Mouse (Mus musculus) spleen, adult 2 months (tissue): ENCODE results near the gene Uchl3. TPM values are rescaled to one million over a fixed set of nuclear protein-coding genes. Genes with fewer than 3 reads are reported as not detected.

Experiments used
- DNase-seq, 2 experiments: peaks; one replicate each; pipeline versions ENCODE4 v3.0.0 to v3.0.0-alpha.2; 2012 to 2021; ENCODE audit warnings: low spot score in 2 of 2, low read depth in 1 of 2
- H3K27ac ChIP-seq: fragments of 200-500 bp; 2 replicates; pipeline ENCODE4 v1.5.1; 2012; ENCODE audit warnings: low read length, inconsistent platforms; ENCODE audit not compliant: insufficient read depth
- H3K27me3 ChIP-seq: fragments of 200-500 bp; 2 replicates; pipeline ENCODE4 v1.6.1; 2012; ENCODE audit warnings: mild to moderate bottlenecking, moderate library complexity, low read length, inconsistent platforms; ENCODE audit not compliant: control insufficient read depth, insufficient read depth
- H3K36me3 ChIP-seq: fragments of 200-500 bp; 2 replicates; pipeline ENCODE4 v1.6.1; 2012; ENCODE audit warnings: mild to moderate bottlenecking, low read length, inconsistent platforms; ENCODE audit not compliant: control insufficient read depth, insufficient read depth
- H3K4me1 ChIP-seq: fragments of 200-500 bp; 2 replicates; pipeline ENCODE4 v1.6.1; 2011; ENCODE audit warnings: inconsistent platforms; ENCODE audit not compliant: control insufficient read depth, insufficient read depth, insufficient read length
- H3K4me3 ChIP-seq: fragments of 200-500 bp; 2 replicates; pipeline ENCODE4 v1.5.1; 2011; ENCODE audit warnings: mild to moderate bottlenecking, inconsistent platforms; ENCODE audit not compliant: insufficient read depth, insufficient read length; ENCODE audit errors: extremely low read depth
- CTCF ChIP-seq: fragments of 200-500 bp; IDR thresholded peaks from 2 replicates; pipeline ENCODE4 v1.5.1; 2011; ENCODE audit warnings: mild to moderate bottlenecking, inconsistent platforms; ENCODE audit not compliant: insufficient read depth, insufficient read length, insufficient replicate concordance; ENCODE audit errors: extremely low read depth
- POLR2A ChIP-seq: fragments of 200-500 bp; IDR thresholded peaks from 2 replicates; pipeline ENCODE4 v1.6.1; 2011; ENCODE audit warnings: low read depth, low read length, inconsistent platforms
- WGBS: fragments of 180-500 bp; shearing (Covaris S2); methylation state at CpG from one replicate; pipeline ENCODE4 v1.1.7; 2018; 5-methylcytosine and 5-hydroxymethylcytosine counted together
- polyA plus RNA-seq: library from polyadenylated mRNA; depleted of rRNA; stranded (reverse); fragments of >200 nt; gene quantifications from 2 replicates; pipeline ENCODE4 v1.2.3, GENCODE M21; 2012

Uchl3 gene
- polyA plus RNA-seq, 1 experiment, result 15.3 TPM

DNA sequence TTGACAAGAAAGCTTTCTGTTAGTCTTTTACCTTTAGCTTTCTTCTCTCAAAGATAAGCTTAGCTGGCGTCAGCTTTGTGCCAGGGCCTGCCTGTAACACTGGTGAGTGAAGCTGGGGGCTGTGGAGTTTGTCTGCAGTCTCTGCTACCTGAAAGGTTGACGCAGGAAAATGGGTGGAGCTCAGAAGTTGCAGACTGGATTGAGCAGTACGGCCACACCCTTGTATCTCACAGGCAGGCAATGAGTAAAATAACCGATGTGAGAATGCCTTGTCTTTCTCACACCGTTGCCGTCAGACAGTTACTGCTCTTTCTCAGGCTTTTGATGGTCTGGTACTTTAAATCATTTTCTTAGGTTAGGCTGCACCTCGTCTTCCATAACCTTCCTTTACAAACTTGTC lies 12.3 kb downstream of the Uchl3 start:
- WGBS, result 92% methylated on average over 7 of the region's 7 CpGs
- no peak overlapping the region for H3K27ac ChIP-seq
- no peak for DNase-seq
- peaks cover 7% of the 10 kb centered on the region for H3K36me3 ChIP-seq
- no peaks in the 10 kb centered on the region for H3K27me3 ChIP-seq
- H3K4me1 ChIP-seq, result peaks cover 5% of the 10 kb centered on the region; the same call in 1 of the 2 replicates
- TF ChIP-seq CTCF (no peak), POLR2A (no peak)
- no peak overlapping the region for H3K4me3 ChIP-seq

DNA sequence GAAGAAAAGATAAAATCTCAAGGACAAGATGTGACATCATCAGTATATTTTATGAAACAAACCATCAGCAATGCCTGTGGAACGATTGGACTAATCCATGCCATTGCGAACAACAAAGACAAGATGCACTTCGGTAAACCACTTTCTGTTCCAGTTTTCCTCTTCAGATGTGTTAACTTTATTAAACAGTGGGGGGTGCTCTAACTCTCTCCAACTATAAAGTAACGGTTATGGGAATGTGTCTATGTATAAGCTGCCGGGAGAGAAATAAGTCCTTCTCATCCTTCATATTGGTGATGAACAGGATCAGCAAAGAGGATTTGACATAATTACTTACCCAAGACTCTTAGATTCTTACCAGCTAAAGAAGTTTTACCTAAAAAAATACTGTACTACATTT lies 12.8 kb downstream of the Uchl3 start:
- no peak for DNase-seq
- no peak for TF ChIP-seq POLR2A
- Histone ChIP-seq H3K36me3 (peaks cover 7% of the 10 kb centered on the region), H3K4me3 (no peak overlapping the region), H3K27me3 (no peaks in the 10 kb centered on the region), H3K27ac (no peak overlapping the region), H3K4me1 (peaks cover 5% of the 10 kb centered on the region; the same call in 1 of the 2 replicates)
- WGBS, result 84% methylated on average over 5 of the region's 5 CpGs

DNA sequence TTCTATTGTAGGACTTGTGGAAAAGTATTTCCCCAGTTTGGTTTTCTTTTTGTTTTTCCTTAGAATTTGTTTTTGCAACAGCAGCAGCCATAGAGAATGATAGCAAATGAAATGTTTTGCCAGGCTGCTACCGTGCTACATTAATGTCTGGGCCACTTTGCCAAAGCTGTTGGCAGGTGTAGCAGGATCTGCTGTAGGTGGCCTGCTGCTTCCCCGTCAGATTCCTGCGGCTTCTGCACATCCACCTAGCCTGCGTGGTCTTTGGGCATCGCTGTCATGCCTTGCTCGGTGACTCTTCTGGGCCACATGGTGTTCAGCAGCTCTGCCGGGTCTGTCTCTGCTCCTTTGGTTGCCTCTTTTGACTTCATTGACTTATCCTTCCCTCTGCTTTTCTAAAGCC lies 14.9 kb downstream of the Uchl3 start:
- WGBS, result 97% methylated on average over 7 of the region's 7 CpGs
- no peak for DNase-seq
- no peak overlapping the region for H3K4me3 ChIP-seq
- peaks cover 7% of the 10 kb centered on the region for H3K36me3 ChIP-seq
- peaks cover 5% of the 10 kb centered on the region; the same call in 1 of the 2 replicates for H3K4me1 ChIP-seq
- TF ChIP-seq CTCF (no peak), POLR2A (no peak)
- H3K27ac ChIP-seq, result no peak overlapping the region
- H3K27me3 ChIP-seq, result no peaks in the 10 kb centered on the region

DNA sequence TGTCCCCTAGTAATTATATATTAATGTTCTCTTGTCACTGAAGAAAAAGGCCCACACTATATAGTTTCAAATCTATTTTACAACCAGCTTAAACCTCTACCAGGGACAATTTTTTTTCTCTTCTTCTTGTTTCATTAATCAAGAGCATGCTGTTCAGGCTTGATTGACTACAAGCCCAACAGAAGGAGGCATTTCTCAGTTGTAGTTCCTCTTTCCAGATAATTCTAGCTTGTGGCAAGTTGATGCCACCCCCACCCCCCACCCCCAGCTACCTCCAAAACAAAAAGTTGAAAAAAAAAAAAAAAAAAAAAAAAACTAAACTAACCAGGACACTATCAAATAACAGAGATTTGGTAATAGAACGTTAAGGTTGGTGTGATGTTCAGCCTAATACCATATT lies 18.5 kb downstream of the Uchl3 start:
- peak in 1 of 2 experiments; percentile 54 for DNase-seq
- Histone ChIP-seq H3K36me3 (peaks cover 6% of the 10 kb centered on the region), H3K27me3 (no peaks in the 10 kb centered on the region), H3K27ac (no peak overlapping the region), H3K4me3 (no peak overlapping the region), H3K4me1 (peaks cover 5% of the 10 kb centered on the region; the same call in 1 of the 2 replicates)
- TF ChIP-seq POLR2A, result no peak
- TF ChIP-seq CTCF, result no peak
- 36% methylated on average over 1 of the region's 1 CpGs for WGBS

DNA sequence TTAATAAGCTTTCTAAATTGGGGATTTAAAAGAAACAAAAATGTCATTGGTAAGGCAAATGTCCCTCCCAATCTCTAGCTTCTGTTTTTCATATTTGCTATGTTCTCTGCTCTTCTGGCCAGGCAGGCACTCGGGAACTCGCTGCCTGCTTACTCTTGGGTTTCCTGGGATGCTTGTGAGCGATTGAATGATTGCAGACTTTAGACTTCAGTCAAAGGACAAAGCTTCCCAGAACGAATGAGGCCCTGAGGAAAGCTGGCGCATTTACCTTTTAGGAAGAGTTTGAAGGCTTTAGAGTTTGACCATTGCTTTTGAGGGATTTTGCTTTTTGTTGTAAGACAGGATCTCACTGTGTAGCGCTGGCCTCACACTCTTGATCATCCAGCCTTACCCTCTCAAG lies 33.9 kb downstream of the Uchl3 start:
- Histone ChIP-seq H3K36me3 (peaks cover 10% of the 10 kb centered on the region; the same call in 1 of the 2 replicates), H3K4me1 (no peaks in the 10 kb centered on the region), H3K4me3 (no peak overlapping the region), H3K27me3 (no peaks in the 10 kb centered on the region), H3K27ac (no peak overlapping the region)
- 97% methylated on average over 6 of the region's 6 CpGs for WGBS
- DNase-seq, result no peak
- TF ChIP-seq CTCF (no peak), POLR2A (no peak)

DNA sequence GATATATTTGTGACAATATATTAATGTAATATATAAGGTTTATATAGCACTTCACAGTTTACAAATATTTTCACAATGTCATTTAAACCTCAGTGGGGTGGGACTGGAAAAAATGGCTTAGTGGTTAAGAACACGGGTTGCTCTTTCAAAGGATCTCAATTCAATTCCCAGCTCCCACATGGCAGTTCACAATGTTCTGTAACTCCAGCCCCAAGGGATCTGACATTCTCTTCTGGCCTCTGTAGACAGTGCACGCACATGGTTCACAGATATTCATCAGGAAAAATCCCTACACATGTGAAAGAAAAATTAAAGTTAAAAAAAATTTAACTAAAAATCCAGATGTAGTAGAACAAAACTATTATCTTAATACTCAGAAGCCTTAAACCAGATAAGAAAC lies 34.6 kb downstream of the Uchl3 start:
- H3K27ac ChIP-seq, result no peak overlapping the region
- H3K4me3 ChIP-seq, result no peak overlapping the region
- H3K36me3 ChIP-seq, result peaks cover 10% of the 10 kb centered on the region; the same call in 1 of the 2 replicates
- 87% methylated on average over 2 of the region's 2 CpGs for WGBS
- TF ChIP-seq CTCF (no peak), POLR2A (no peak)
- no peak for DNase-seq
- H3K4me1 ChIP-seq, result no peaks in the 10 kb centered on the region
- no peaks in the 10 kb centered on the region for H3K27me3 ChIP-seq

DNA sequence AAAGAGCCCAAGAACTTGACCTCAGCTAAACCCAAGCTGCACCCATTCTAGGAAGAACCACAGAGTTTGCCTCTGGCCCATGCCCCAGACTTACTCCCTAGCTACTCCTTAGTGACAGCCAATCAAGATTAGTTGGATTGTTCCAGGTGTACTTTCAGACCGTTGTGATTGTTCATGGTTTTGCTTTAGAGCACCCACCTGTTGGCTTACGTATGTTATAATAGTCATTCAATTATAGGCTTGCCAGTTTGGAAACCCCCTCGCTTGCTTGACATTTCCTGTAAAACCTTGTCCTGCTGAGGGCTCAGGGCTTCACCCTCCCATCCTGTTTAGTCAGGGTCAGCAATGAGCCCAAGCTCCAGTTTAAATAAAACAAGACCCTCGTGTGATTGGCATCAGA lies 50.7 kb downstream of the Uchl3 start:
- H3K27ac ChIP-seq, result no peak overlapping the region
- no peaks in the 10 kb centered on the region for H3K36me3 ChIP-seq
- no peak overlapping the region for H3K4me3 ChIP-seq
- no peaks in the 10 kb centered on the region for H3K27me3 ChIP-seq
- no peak for TF ChIP-seq CTCF
- no peak for TF ChIP-seq POLR2A
- 65% methylated on average over 4 of the region's 4 CpGs for WGBS
- DNase-seq, result peak in 1 of 2 experiments; percentile 14
- no peaks in the 10 kb centered on the region; the same call in 1 of the 2 replicates for H3K4me1 ChIP-seq

DNA sequence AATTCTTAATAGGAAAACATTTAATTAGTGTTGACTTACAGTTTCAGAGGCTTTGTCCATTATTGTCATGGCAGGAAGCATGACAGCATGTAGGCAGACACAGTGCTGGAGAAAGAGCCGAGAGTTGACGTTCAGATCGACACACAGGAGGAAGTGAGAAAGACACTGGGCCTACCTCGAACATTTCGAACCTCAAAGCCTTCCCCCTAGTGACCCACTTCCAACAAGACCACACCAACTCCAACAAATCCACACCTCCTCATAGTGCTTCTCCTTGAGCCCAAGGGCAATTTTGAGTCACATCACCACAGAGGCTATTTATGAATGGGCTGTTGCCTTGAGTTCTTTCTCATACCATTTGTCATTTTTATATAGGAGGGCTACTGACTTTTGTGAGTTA lies 53.3 kb downstream of the Uchl3 start:
- H3K4me3 ChIP-seq, result no peak overlapping the region
- no peaks in the 10 kb centered on the region; the same call in 1 of the 2 replicates for H3K4me1 ChIP-seq
- no peaks in the 10 kb centered on the region for H3K27me3 ChIP-seq
- H3K27ac ChIP-seq, result no peak overlapping the region
- no peaks in the 10 kb centered on the region for H3K36me3 ChIP-seq
- no peak for DNase-seq
- 48% methylated on average over 5 of the region's 5 CpGs for WGBS
- TF ChIP-seq CTCF (no peak), POLR2A (no peak)
